Mouse (Mus musculus): ENCODE measurements around the gene Etnk1. TPM values are rescaled to one million over a fixed set of nuclear protein-coding genes. Genes with fewer than 3 reads are reported as not detected.
"Not testable (repeated sequence)": the region's sequence is repeated elsewhere in the genome, so short reads cannot be mapped to it uniquely, and the experiment has no call there.

Etnk1 gene
- total RNA-seq, 2 experiments from 2014 or later = 16.4 to 16.6 TPM

- no peak for DNase-seq (ENCODE audit: low spot score)
Observed at GRCm38 (mm10) chr6:143149766-143150291, 17.2 kb upstream of the Etnk1 start.

GRCm38 (mm10) chr6:143151081-143151995 lies 15.7 kb upstream of the Etnk1 start:
- DNase-seq (ENCODE audit: low spot score) = not testable (repeated sequence)

- DNase-seq (ENCODE audit: low spot score) = no peak
Observed at GRCm38 (mm10) chr6:143152321-143152827, 14.6 kb upstream of the Etnk1 start.

GRCm38 (mm10) chr6:143153160-143153559 lies 13.9 kb upstream of the Etnk1 start:
- DNase-seq (ENCODE audit: low spot score) = no peak

GRCm38 (mm10) chr6:143153751-143154494 lies 13.1 kb upstream of the Etnk1 start:
- no peak for DNase-seq (ENCODE audit: low spot score)

- DNase-seq (ENCODE audit: low spot score) = no peak
Observed at GRCm38 (mm10) chr6:143154885-143155284, 12.1 kb upstream of the Etnk1 start.

- DNase-seq (ENCODE audit: low spot score) = no peak
Observed at GRCm38 (mm10) chr6:143155996-143156395, 11.0 kb upstream of the Etnk1 start.

- no peak for DNase-seq (ENCODE audit: low spot score)
Observed at GRCm38 (mm10) chr6:143156684-143157083, 10.3 kb upstream of the Etnk1 start.

GRCm38 (mm10) chr6:143157401-143157800 lies 9.6 kb upstream of the Etnk1 start:
- no peak for DNase-seq (ENCODE audit: low spot score)

- no peak for DNase-seq (ENCODE audit: low spot score)
Observed at GRCm38 (mm10) chr6:143160572-143161231, 6.3 kb upstream of the Etnk1 start.

- DNase-seq (ENCODE audit: low spot score) = no peak
Observed at GRCm38 (mm10) chr6:143162161-143162877, 4.7 kb upstream of the Etnk1 start.

GRCm38 (mm10) chr6:143163956-143164905 lies 2.8 kb upstream of the Etnk1 start:
- DNase-seq (ENCODE audit: low spot score) = no peak

- DNase-seq (ENCODE audit: low spot score) = no peak
Observed at GRCm38 (mm10) chr6:143164906-143165255, 2.1 kb upstream of the Etnk1 start.

- no peak for DNase-seq (ENCODE audit: low spot score)
Observed at GRCm38 (mm10) chr6:143165404-143166257, 1.4 kb upstream of the Etnk1 start.

- peak; percentile 13 for DNase-seq (ENCODE audit: low spot score)
Observed at GRCm38 (mm10) chr6:143167409-143167919, 443 bp downstream of the Etnk1 start.

GRCm38 (mm10) chr6:143167981-143168674 lies 1.1 kb downstream of the Etnk1 start:
- no peak for DNase-seq (ENCODE audit: low spot score)

- no peak for DNase-seq (ENCODE audit: low spot score)
Observed at GRCm38 (mm10) chr6:143169385-143169784, 2.4 kb downstream of the Etnk1 start.
